Mouse (Mus musculus): Measurements from ENCODE around the gene Gckr. TPM values are rescaled to one million over a fixed set of nuclear protein-coding genes. Genes with fewer than 3 reads are reported as not detected.
A peak's percentile ranks its signal among the peaks of the same experiment; 100 is the strongest.

Gene Gckr
- polyA plus RNA-seq, 1 experiment from 2014 or later = 0.08 TPM

DNA sequence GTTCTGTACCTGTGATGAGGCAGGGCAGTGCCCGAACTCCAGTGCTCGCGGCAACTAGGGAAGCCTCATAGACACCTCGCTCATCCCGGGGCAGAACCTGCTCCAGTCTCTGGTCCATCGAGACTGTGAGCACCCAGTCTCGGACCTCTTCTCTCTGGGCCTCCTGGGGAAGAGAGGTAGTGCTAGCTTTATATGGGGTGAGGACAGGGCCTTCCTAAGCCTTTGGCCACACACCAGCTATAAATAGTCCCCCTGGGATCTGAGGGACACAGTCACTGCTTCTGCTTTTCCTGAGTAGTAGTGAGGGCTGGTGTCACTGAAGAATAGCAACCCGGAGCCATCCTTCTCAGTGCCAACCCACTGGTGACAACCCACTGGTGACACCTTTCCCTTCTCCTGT is 43.4 kb upstream of the Gckr start:
- no peaks in the 10 kb centered on the region for H3K9me3 ChIP-seq (ENCODE audit: control insufficient read depth, low read length)
- H3K27ac ChIP-seq (replicated peaks) = peak overlapping the region; percentile 82
- no peak for TF ChIP-seq EP300 (optimal IDR thresholded peaks at IDR 0.05)
- TF ChIP-seq CTCF (IDR thresholded peaks at IDR 0.05; ENCODE audit: low read depth) = no peak
- H3K36me3 ChIP-seq (ENCODE audit: control insufficient read depth, insufficient read depth, low read length) = peaks cover 24% of the 10 kb centered on the region
- no peak for DNase-seq (ENCODE audit: low spot score)
- H3K9ac ChIP-seq (ENCODE audit: low read length) = no peak overlapping the region
- no peak for ATAC-seq (ENCODE audit: low FRiP score, low TSS enrichment)
- H3K4me2 ChIP-seq (replicated peaks; ENCODE audit: low read depth) = peak overlapping the region; percentile 38
- no peak overlapping the region for H3K4me3 ChIP-seq (ENCODE audit: low read depth, low read length)
- no peaks in the 10 kb centered on the region for H3K27me3 ChIP-seq (ENCODE audit: control insufficient read depth, insufficient read depth, low read length)
- 86% methylated on average over 8 of the region's 8 CpGs for WGBS
- no peaks in the 10 kb centered on the region for H3K4me1 ChIP-seq (replicated peaks; ENCODE audit: control insufficient read depth, insufficient read depth)

DNA sequence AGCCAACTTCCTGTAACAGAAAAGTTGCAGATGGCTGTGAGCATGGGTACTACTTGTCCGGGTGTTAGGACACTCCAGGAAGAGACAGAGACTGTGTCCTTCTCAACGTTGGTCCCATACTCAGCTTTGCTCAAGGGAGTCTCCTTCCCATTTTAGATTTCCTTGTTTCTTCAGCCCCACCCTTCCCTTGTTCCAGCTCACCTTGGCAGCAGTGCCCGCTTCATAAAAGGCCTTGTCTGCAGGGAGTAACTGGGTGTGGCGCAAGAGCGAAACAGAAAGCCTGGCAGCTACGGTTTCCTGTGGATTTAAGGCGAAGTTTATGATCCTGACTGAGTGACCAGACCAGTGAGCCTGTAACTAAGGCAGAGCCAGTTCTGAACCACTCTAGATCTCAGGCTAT is 42.8 kb upstream of the Gckr start:
- Histone ChIP-seq H3K4me3 (ENCODE audit: low read depth, low read length) (no peak overlapping the region), H3K9me3 (ENCODE audit: control insufficient read depth, low read length) (no peaks in the 10 kb centered on the region), H3K9ac (ENCODE audit: low read length) (0 out of 2 replicates have a peak overlapping the region, but pooled peaks have one; percentile 13), H3K36me3 (ENCODE audit: control insufficient read depth, insufficient read depth, low read length) (peaks cover 19% of the 10 kb centered on the region), H3K4me1 (replicated peaks; ENCODE audit: control insufficient read depth, insufficient read depth) (no peaks in the 10 kb centered on the region), H3K27me3 (ENCODE audit: control insufficient read depth, insufficient read depth, low read length) (no peaks in the 10 kb centered on the region), H3K4me2 (replicated peaks; ENCODE audit: low read depth) (peak overlapping the region; percentile 38), H3K27ac (replicated peaks) (peak overlapping the region; percentile 82)
- ATAC-seq (ENCODE audit: low FRiP score, low TSS enrichment) (peak; percentile 66), DNase-seq (ENCODE audit: low spot score) (peak; percentile 89)
- no peak for TF ChIP-seq EP300 (optimal IDR thresholded peaks at IDR 0.05)
- 31% methylated on average over 7 of the region's 7 CpGs for WGBS

DNA sequence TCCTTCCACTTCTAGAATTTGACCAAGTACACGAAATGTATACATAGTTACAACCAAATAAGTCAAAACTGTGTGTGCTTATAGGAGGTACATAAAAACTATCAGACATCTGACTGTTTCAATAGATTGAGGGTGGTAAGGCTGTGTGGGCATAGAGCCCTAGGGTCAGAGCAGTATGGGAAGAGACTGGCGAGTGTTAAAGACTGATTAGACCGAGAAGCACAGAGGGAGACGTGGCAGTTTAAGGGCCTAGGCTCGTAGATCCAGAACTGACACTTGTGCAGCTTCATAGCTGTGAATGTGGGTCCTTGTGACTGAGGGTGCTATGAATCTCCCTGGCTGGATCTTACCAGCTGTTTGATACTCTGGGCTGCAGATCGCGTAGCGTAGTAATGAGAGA is 42.3 kb upstream of the Gckr start:
- DNase-seq (ENCODE audit: low spot score) (no peak), ATAC-seq (ENCODE audit: low FRiP score, low TSS enrichment) (no peak)
- TF ChIP-seq CTCF (IDR thresholded peaks at IDR 0.05; ENCODE audit: low read depth) (no peak), EP300 (optimal IDR thresholded peaks at IDR 0.05) (no peak)
- Histone ChIP-seq H3K4me1 (replicated peaks; ENCODE audit: control insufficient read depth, insufficient read depth) (no peaks in the 10 kb centered on the region), H3K4me3 (ENCODE audit: low read depth, low read length) (no peak overlapping the region), H3K27ac (replicated peaks) (peak overlapping the region; percentile 42), H3K9ac (ENCODE audit: low read length) (no peak overlapping the region), H3K27me3 (ENCODE audit: control insufficient read depth, insufficient read depth, low read length) (no peaks in the 10 kb centered on the region), H3K36me3 (ENCODE audit: control insufficient read depth, insufficient read depth, low read length) (peaks cover 18% of the 10 kb centered on the region), H3K4me2 (replicated peaks; ENCODE audit: low read depth) (0 out of 2 replicates have a peak overlapping the region, but pooled peaks have one; percentile 1), H3K9me3 (ENCODE audit: control insufficient read depth, low read length) (no peaks in the 10 kb centered on the region)
- 69% methylated on average over 8 of the region's 8 CpGs for WGBS

DNA sequence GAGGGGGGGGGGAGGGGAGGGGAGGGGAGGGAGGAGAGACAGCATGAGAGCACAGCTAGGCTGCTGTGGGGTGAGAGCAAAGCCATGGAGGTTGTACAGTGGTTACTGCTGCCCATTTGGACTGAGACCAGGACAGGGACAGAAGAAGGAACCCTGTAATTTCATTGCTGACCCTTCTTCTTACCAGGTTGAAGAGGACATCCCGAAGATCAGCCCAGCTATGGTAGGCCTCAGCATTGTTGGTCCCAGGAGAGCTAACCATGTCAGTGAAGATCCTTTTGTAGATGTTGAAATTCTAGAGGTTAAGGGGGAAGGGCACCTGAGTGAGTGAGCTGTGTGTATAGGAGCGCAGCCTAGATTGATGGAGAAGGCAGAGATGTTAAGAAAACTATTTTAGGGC is 41.9 kb upstream of the Gckr start:
- Histone ChIP-seq H3K36me3 (ENCODE audit: control insufficient read depth, insufficient read depth, low read length) (peaks cover 20% of the 10 kb centered on the region), H3K4me3 (ENCODE audit: low read depth, low read length) (no peak overlapping the region), H3K9ac (ENCODE audit: low read length) (no peak overlapping the region), H3K4me1 (replicated peaks; ENCODE audit: control insufficient read depth, insufficient read depth) (no peaks in the 10 kb centered on the region), H3K27me3 (ENCODE audit: control insufficient read depth, insufficient read depth, low read length) (no peaks in the 10 kb centered on the region), H3K27ac (replicated peaks) (peak overlapping the region; percentile 42), H3K9me3 (ENCODE audit: control insufficient read depth, low read length) (no peaks in the 10 kb centered on the region), H3K4me2 (replicated peaks; ENCODE audit: low read depth) (no peak overlapping the region)
- WGBS = 95% methylated on average over 2 of the region's 2 CpGs
- ATAC-seq (ENCODE audit: low FRiP score, low TSS enrichment) = no peak
- DNase-seq (ENCODE audit: low spot score) = no peak
- no peak for TF ChIP-seq EP300 (optimal IDR thresholded peaks at IDR 0.05)
- no peak for TF ChIP-seq CTCF (IDR thresholded peaks at IDR 0.05; ENCODE audit: low read depth)

DNA sequence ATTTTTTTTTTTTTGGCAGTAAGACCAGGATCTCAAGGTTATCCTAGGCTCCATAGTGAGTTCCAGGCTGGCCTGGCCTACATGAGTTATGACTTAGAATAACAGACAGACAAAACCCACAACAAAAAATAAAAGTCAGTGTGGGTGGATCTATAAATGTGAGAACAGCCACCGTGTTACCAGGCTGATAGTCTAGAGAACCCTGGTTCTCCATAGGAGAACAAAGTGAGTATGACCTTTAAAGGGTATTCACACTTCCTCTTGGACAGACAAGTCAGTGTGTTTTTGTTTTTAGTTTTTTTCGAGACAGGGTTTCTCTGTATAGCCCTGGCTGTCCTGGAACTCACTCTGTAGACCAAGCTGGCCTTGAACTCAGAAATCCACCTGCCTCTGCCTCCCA is 41.3 kb upstream of the Gckr start:
- H3K27me3 ChIP-seq (ENCODE audit: control insufficient read depth, insufficient read depth, low read length) = no peaks in the 10 kb centered on the region
- no peak for DNase-seq (ENCODE audit: low spot score)
- H3K4me1 ChIP-seq (replicated peaks; ENCODE audit: control insufficient read depth, insufficient read depth) = no peaks in the 10 kb centered on the region
- H3K27ac ChIP-seq (replicated peaks) = no peak overlapping the region
- no peak overlapping the region for H3K9ac ChIP-seq (ENCODE audit: low read length)
- peaks cover 21% of the 10 kb centered on the region for H3K36me3 ChIP-seq (ENCODE audit: control insufficient read depth, insufficient read depth, low read length)
- TF ChIP-seq CTCF (IDR thresholded peaks at IDR 0.05; ENCODE audit: low read depth) (no peak), EP300 (optimal IDR thresholded peaks at IDR 0.05) (no peak)
- no peak for ATAC-seq (ENCODE audit: low FRiP score, low TSS enrichment)
- no peak overlapping the region for H3K4me3 ChIP-seq (ENCODE audit: low read depth, low read length)
- no peaks in the 10 kb centered on the region for H3K9me3 ChIP-seq (ENCODE audit: control insufficient read depth, low read length)
- WGBS = 92% methylated on average over 2 of the region's 2 CpGs
- no peak overlapping the region for H3K4me2 ChIP-seq (replicated peaks; ENCODE audit: low read depth)

DNA sequence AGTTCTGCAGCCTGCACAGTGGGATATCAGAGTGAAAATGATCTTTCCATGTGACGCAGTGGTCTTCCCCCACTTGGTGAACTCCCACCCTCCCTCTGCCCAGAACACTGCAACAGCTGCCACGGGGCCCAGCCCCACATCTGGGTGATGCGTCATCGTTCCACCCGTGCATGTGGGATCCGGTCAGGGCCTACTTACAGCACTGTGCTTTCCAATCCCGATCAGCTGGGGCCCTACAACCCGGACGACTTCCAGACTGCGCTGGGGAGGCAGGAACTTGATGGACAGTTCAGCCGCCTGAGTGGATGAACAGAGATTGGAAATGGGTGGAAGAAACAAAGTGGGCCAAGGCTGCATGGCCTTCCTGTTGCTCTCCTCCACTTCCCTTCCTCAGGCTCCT is 39.6 kb upstream of the Gckr start:
- Histone ChIP-seq H3K4me1 (replicated peaks; ENCODE audit: control insufficient read depth, insufficient read depth) (no peaks in the 10 kb centered on the region), H3K9me3 (ENCODE audit: control insufficient read depth, low read length) (no peaks in the 10 kb centered on the region), H3K27me3 (ENCODE audit: control insufficient read depth, insufficient read depth, low read length) (no peaks in the 10 kb centered on the region), H3K4me3 (ENCODE audit: low read depth, low read length) (no peak overlapping the region), H3K36me3 (ENCODE audit: control insufficient read depth, insufficient read depth, low read length) (peaks cover 17% of the 10 kb centered on the region), H3K4me2 (replicated peaks; ENCODE audit: low read depth) (no peak overlapping the region), H3K9ac (ENCODE audit: low read length) (no peak overlapping the region), H3K27ac (replicated peaks) (no peak overlapping the region)
- ATAC-seq (ENCODE audit: low FRiP score, low TSS enrichment) (no peak), DNase-seq (ENCODE audit: low spot score) (no peak)
- 78% methylated on average over 11 of the region's 11 CpGs for WGBS
- TF ChIP-seq EP300 (optimal IDR thresholded peaks at IDR 0.05) (no peak), CTCF (IDR thresholded peaks at IDR 0.05; ENCODE audit: low read depth) (no peak)
